Mouse (Mus musculus) T-helper 17 cell (primary cell): ENCODE data around the gene Nfix.

ENCODE experiments used
- in situ Hi-C, 2 experiments: fragments of 300-600 bp; cut with MboI, MseI; formaldehyde crosslinking; loops; 1 replicate in 1 of 2; 2 replicates in 1 of 2; pipeline ENCODE4 v1.15.1; 2025; ENCODE audit warnings: high pct_unique_total_duplicates in 2 of 2

Nfix gene

DNA sequence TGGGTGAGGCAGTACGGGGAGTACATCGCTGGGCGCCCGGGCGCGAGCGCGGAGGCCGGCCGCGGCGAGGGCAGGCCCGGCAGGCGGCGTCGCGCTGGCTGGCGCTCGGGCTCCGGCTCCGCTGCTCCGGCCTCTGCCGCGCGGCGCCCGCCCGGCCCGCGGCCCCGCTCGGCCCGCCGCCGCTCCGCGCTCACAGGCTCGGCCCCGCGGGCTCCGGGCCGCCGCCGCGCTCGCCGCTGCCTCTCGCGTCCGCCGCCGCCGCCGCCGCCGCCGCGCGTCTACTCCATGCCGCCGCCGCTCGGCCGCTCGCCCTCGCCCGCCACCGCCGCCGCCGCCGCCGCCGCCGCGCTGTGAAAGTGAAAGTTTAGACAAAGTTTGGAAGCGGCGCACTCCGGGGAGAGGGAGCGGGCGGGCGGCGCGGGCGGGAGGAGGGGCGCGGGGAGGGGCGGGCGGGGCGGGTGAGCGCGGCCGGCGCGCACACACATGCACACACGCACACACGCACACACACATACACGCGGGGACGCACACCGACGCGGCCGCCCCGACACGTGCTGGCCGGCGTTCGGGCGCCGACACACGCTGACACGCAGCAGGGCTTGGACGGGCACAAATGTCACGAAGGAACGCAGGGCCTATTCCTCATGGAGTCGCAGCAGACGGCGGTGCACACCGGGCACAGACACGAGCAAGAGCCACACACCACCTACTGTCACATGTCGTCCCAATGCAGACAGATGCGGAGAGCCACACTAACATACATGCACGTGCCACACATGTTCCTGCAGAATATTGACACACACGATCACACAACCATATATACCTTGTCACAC is at the start of gene Nfix:
Gene Nfix (minus strand): TSS at position 346 of the 833 bp plus-strand sequence.
- in situ Hi-C loops: loop anchor here in 1 of 2 experiments (5.0 to 10.0 kb wide), 2 partner anchors 53 to 85 kb away; no protein-coding TSS in a partner anchor

DNA sequence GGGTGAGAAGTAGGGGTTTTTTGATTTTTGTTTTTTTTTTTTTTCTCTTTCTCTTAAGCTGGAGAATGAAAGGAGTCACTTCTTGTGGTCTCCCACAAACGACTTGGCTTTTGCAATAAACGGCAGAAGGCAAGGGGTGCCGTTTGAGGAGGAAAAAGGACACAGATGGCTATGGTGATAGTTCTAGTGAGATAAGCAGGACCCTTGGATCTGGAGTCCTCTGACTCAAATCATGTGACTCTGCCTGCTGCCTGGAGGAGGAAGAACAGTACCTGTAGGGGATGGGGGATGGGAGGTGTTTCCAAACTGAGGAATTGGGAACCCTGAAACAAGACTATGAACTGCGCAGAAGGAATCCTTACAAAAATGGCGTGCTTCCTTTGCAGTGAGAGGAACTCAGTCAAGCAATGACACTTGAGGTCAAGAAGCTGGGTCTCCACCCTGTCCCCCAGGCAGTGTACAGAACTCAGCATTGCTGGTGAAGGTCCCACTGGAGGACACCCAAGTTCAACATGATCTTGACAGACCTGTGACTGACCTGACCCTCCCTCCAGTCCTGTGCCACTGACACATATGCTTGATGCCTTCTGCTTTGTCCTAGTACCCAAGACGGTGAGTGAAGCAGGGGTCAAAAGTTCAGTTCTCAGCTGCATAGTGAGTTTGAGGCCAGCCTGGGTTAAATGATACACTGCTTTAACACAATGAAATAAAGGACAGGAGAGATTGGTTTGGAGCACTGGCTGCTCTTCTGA is 47.7 kb upstream of the Nfix start:
- in situ Hi-C loops: no loop called here

GRCm38 (mm10) chr8:84846722-84847572 is 46.8 kb upstream of the Nfix start, which contains the start of gene Calr:
Gene Calr, minus strand, starts transcription at chr8:84846934.
- in situ Hi-C loops: no loop called here

GRCm38 (mm10) chr8:84846094-84846721 is 46.1 kb upstream of the Nfix start:
- in situ Hi-C loops: no loop called here

DNA sequence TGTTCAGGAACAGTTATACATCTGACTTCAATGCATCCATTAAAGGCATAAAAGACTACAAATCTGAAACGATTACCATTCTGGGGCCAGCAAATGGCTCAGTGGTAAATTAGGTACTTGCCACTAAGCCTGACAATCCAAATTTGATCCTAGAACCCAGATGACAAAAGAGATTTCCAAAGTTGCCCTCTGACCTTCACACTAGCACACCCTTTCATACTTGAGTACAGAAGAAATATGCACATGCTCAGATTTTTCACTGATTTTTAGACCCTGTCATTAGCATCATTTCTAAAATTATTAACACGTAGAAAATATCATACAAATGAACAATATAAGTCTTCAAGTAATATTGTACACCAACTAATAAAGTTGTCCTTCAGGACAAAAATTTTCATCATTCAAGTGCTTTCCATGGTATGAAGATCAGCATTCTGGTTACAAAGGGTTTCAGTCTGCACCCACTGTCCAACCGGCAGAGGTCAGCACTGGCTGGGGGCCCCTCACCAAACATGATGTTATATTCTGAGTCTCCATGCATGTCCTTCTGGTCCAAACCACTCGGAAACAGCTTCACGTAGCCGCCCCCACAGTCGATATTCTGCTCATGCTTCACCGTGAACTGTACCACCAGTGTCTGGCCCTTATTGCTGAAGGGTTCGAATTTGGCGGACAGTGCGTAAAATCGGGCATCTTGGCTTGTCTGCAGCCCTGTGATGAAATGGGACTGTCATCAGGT is 45.4 kb upstream of the Nfix start:
- in situ Hi-C loops: no loop called here

DNA sequence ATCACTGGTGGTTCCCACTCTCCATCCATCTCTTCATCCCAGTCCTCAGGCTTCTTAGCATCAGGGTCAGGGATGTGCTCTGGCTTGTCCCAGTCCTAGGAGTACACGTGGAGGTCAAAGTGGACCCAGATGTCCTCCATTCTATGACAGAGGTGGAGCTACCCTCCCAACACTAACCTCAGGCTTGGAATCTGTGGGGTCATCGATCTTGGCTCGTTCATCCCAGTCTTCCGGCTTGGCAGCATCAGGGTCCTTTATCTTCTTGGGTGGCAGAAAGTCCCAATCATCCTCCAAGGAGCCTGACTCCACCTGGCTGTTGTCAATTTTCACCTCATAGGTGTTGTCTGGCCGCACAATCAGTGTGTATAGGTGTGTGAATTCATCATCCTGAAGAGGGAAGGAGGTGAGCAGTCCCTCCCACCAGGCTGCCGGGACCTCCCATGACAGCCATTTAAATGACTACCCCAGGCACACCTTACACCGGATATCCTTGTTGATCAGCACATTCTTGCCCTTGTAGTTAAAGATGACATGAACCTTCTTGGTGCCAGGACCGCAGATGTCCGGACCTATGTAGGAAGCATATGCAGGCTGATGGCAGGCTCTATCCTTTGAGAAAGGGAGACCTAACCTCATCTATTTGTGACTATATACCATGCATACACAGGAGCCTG is 44.4 kb upstream of the Nfix start:
- in situ Hi-C loops: no loop called here

DNA sequence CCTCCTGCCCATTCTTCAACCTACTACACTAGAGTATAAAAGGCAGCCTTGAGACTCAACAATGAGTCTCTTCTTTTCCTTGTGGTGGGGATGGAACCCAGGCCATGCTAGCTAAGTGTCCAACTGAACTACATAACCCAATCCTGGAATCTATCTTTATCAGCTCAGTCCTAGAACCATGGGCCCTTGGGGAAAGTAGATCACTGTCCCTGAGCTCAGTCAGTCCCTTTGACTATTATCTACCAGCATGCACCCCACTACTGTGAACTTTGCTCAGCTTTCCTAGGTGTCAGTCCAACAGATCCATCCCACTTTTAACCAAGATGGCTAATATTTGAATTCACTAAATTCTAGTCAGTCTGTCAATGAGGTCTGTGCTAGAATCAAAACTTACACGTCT is 41.4 kb upstream of the Nfix start:
- in situ Hi-C loops: no loop called here

GRCm38 (mm10) chr8:84840248-84840999 is 40.3 kb upstream of the Nfix start, which contains the start of gene Rad23a:
Gene Rad23a, minus strand, starts transcription at chr8:84840665.
- in situ Hi-C loops: no loop called here

- in situ Hi-C loops: no loop called here
Observed at GRCm38 (mm10) chr8:84839875-84840247, 39.7 kb upstream of the Nfix start.

- in situ Hi-C loops: no loop called here
Observed at GRCm38 (mm10) chr8:84839411-84839810, 39.3 kb upstream of the Nfix start.

- in situ Hi-C loops: no loop called here
Observed at GRCm38 (mm10) chr8:84838513-84838912, 38.4 kb upstream of the Nfix start.

- in situ Hi-C loops: no loop called here
Observed at GRCm38 (mm10) chr8:84837912-84838470, 37.8 kb upstream of the Nfix start.

GRCm38 (mm10) chr8:84837149-84837911 is 37.2 kb upstream of the Nfix start:
- in situ Hi-C loops: no loop called here

DNA sequence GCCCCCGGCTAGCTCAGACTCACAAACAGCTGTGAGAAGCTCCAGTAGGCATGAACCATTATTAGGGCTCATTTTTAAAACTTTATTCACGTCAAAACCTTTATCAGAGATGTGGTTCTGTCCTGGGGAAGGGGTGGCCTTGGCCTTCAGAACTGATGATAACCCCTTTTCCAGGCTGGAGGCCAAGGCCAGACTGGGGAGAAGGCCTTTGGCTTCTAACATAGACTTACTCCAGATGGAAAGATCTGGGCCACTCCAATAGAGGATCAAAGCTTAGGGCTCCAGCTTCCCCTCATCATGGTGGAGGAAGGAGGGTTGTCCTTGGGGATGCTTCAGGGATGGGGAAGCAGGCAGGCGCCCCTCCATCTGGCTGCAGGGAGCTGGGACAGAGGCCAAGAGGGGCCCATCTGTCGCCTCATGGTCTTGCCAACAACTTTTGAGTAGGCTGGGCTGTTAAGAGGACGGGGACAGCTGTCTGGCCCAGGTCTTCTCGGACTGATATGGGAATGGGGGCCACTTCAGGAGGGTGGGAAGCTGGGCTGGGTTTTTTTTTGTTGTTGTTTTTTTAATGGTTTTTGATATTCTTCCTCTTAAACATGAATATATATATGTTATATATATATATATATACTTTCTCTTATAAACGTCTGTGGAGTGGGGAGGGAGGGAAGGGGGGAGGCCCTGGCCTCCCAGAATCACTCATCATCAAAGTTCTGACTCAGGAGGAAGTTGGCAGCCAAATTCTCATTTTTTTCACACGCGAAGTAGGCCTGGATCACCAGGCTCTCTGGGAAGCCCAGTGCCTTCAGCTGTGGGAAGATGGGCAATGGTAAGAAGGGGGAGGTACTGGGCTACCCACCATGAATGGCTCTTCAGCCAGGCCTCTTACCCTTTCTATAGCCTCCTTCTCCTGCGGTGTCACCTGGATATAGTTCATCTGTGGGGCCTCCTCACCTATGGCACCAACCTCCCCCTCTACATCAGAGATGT is 35.0 kb upstream of the Nfix start:
- in situ Hi-C loops: no loop called here

- in situ Hi-C loops: no loop called here
Observed at GRCm38 (mm10) chr8:84834002-84834865, 34.1 kb upstream of the Nfix start.
